Mouse (Mus musculus): ENCODE data around the gene Mrps18b.

DNA sequence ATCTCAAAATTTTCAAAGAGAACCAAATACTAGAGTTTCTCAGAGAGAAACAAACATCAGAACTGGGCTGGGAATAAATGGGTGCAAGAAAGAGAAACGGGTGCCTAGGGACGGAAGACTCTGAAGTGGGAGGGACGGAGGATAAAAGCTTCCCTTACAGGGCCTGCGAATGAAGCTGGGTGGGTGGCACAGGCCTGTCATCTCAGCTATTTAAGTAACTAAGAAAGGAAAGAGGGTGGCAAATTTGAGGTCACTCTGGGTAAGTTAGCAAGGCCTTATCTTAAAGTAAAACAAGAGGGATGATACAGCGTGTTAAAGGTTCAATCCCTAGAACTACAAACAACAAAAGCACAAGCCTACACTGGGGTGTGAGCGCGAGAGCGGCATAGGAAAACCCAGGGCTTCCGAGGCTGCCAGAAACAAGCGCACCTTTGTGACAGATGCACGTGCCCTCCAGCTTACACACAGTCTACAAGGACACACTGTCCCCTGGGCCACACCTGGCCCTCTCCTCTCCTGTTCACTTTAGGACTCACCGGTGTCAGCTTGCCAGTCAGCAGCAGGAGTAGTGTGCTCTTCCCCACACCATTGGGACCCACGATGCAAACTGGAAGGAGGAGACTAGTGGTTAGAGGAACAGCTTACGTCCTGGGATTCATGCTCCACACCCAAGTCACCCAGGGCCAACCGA, 42.5 kb upstream of the Mrps18b start:
- TF ChIP-seq POLR2A (IDR thresholded peaks at IDR 0.05; ENCODE audit: low read depth, low read length) = no peak
- no peak for TF ChIP-seq CTCF (IDR thresholded peaks at IDR 0.05; ENCODE audit: extremely low read depth, insufficient read depth, insufficient read length, insufficient replicate concordance)
